Mouse (Mus musculus) c-Kit-negative CD71-positive TER-119-positive erythroid progenitor cells, embryonic 14.5 days (primary cell): ENCODE results near the gene Myo18a.

ENCODE experiments used
- DNase-seq: peaks from one replicate; pipeline ENCODE4 v3.0.0-alpha.2; 2013; ENCODE audit warnings: low read depth, low spot score

Myo18a gene

DNA sequence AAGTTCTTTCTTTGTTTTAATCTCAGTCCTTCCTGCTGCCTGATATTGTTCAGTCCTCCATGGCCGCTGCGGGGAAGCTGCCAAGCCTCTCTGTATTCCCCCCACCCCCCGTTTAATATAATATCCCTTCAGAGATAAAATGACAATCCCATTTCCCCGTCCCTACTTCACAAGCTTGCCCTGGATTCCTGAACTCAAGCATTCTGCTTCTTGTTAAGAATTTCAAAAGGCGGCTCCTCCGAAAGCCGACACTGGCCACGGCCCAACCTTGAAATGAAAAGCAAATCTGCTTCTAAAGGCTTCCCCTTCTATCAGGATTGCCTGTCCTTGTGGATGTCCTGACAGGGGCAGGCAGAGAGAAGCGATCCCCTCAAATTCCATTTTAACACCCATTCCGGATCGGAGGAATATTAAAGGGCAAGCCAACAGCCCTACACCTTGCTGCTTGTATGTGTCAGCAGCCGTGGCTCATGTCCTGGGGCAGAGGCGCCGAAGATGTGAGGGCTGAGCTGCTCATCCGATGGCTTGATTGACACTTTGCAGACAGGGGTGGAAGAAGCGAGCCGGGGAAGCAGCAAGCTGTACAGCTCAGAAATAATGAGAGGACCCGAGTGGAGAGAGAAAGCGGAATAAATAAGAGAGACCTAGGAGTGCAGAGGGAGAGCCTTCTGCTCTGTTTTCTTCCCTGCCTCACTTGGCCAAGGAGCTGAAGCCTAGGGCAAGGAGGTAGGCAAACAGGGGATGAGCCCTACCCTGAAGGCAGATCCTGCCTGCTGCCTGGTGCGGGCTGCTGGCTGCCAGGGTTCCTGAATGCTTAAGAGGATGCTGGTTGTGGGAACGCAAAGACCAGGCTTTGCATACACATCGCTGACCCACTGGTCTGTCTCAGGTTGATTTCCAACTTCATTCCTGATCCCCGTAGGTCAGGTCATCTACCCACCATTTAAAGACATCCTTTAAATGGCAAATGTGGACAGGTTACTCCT is 134.1 kb downstream of the Myo18a start:
- no peak for DNase-seq

DNA sequence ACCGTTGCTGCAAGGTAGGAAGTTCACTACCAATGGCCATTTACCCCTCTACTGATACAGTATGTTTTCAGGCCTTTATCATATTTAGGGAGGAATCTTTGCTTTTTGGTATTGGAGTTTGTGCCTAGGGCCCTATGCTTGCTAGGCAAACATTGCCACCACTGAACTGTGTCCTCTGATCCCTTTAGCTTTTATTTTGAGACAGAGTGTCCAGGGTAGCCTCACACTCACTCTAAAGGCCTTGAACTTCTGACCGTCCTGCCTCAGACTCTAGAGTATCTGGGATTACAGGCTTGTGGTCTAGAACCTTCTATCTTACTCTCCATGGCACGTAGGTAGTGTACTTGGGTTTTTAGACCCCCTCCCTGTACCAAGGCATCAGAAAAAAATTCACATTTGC is 137.1 kb downstream of the Myo18a start:
- no peak for DNase-seq

DNA sequence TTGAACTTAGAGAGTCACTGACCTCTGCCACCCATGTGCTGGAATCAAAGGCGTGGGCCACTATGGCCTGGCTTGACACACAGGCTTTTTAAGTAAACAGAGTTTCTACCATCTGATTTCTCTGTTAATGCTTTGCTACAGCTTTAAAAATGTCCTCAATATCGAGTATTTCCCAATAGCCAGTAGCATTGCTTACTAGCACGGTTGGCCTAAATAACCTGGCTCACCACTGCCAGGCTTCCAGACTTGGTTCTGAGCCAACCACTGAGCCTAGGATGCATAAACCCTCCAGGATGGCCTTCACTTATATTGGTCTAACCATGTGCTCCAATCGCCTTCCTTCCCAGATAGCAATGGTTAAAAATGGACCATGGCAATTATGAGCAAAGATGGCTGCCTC is 137.7 kb downstream of the Myo18a start:
- no peak for DNase-seq

DNA sequence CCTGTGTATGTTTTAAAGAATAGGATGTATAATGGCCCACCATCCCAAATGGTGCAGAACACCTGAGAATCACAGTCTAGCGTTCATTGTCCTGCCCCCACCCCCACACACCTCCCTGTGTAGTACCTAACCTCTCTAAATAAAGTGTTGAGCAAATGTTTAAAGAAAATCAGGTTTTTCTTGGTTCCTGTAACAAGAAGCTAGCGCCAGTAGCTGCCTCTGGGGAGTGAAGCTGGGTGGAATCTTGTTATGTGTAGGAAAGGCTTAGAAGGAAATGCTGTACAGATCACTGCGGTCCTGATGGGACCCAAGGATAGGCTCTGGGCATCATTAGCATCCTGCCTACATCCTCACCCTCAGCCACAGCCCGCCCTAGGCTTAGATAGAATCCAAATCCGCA is 138.3 kb downstream of the Myo18a start:
- DNase-seq: no peak

DNA sequence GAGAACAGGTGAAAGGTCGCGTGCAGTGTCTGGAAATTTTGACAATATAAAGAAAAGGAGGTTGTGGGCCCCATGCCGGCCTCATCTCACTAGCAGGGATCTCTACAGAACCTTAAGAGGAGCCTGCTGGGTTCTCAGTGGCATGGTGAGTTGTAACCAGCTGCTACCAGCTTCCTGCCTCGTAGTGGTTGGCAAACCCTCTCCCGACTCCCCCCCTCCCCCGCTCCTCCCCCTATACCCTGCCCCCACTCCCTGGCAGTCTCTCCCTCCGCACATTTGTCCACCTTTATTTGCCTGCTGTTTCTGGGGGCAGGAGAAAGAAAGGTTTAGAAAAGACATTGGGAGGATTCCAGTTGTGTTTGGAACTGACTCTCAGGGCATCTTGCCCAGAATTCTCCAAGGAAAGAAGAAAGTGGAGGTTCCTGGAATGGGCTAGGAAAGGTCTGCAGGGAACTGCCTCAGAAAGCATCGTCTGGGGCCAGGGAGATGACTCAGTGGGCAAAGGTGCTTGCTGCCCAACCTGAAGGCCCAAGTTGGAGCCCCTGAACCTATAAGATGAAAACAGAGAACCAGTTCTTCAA is 138.8 kb downstream of the Myo18a start:
- DNase-seq: no peak

DNA sequence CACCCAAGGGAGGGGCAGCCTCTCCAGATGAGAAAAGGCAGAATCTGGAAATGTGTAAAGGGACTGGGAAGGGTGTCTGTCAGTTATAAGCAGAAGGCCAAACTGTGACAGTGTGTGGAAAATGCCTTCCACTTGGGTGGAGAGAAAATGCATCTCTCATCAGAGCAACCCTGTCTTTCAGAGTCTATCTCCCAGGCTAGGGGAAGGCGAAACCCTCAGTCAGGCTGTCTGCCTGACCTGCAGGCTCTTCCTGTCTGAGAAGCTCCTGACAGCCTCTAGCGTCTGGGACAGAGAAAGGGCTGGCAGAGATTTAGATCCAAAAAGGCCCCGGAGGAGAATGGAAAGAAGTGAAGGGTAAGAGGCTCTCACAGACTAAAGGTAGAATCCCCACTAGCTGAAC is 140.7 kb downstream of the Myo18a start:
- no peak for DNase-seq

DNA sequence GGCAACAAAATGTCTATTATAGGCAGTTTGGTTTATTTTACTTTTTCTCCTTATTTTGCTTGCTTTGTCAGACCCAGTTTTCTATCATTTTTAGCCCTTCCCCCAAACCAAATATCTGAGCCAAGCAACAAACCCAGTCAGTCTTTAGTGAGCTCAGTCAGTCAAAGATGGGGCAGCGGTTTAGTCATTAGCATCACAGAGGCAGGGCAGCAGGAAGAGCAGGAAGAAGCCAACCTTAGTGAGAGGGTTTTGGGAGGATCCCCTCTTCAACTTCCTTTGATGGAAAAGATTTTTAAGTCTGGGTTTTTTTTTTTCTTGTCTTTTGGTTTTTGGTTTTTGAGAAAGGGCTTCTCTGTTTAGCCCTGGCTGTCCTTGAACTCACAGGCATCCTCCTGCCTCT is 141.7 kb downstream of the Myo18a start:
- no peak for DNase-seq

DNA sequence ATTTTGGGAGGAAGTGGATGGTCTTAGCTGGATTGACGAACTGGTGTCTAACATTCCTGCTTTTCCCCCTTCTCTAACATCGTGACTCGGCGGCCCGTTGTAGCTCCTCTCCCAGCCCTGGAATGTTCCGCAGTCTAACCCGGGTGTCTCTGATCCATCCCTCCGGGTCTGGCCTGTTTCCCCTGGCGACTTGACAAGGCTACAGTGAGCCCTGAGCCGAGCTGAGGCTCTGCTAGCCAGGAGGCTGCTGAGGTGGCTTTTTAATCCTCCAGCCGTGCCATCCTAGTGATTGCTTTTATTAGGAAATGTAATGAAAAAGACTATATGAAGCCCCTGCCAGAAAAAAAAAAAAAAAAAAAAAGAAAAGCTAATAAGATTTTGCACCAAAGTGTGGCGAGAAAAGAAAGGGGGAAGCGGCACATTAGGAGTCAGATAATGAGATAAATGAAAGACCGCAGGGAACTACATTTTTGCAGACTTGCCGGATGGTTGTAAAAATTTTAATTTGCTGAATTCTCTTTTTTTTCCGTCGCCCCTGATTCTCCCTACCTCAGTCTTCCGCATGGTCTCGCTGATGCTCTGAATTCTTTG is 143.1 kb downstream of the Myo18a start:
- DNase-seq: no peak

DNA sequence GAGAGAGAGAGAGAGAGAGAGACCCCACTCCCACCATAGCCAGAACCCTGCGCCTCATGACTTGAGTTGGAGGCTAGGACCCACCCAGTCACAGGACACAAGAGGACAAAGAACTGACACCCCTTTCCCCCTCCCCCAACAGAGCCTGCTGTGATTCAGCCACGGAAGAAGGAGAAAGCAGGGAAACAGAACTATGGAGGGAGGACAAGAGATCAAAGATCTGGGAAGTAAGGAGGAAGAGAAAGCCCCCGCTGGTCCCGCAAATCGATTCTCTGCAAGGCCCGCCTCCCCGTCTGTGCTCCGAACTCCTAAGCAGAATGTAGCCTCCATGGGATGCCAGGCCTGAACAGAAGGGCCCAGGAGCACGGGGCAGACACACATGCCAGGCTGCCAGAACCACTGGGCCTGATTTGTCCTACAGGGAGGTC is 143.7 kb downstream of the Myo18a start:
- DNase-seq: no peak

DNA sequence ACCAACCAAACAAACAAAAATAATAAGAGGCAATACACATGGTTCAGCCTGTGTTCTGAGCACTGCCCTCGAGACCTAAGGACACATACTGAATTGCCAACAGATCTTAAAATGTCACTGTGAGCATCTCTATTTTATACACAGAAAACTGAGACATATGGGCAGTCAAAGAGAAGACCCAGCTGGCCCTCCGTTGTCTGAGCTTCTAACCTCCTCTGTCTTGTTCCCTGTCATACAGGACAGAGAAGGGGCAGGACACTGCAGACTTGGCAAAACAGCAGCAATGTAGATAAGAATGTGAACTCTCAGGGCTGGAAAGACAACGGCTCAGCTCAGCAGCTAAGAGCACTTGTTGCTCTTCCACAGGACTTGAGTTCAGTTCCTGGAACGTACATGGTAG is 145.4 kb downstream of the Myo18a start:
- no peak for DNase-seq

DNA sequence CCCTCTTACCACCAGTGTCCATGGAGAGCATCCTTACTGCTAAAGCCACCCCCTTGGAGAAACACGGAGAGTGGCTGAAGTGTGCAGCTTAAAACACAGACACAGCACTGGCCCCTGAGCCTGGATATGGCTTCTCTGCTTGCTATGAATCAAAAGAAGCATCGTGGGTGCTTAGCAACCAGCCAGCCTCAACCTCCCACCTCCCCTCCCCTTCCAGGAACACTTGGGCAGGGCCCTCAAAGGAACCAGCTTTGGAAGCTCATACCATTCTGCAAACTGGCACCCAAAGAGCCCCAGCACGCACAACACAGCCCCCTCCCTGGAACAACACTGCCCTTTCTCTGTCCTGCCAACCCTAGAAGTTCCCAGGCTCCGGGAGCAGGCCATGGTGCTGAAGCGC is 146.3 kb downstream of the Myo18a start:
- DNase-seq: no peak

DNA sequence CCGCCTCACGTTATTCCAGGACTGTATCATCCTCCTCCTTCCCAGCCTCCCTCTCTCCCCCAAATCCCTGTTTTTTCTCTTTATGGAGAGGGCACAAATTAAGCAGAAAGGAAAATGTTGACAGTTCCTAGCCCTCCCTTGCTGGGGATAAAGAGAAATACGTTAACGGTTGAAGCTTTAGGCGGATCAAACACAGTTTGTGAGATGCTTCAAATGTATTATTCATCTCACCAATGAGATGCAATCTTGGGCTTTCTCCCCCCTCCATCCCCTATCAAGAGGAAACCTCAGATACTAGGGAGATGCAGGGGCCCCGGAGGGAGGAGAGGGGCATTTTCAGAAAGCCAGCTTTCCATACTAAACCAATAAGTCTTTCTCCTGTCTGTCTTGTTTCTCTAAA is 146.7 kb downstream of the Myo18a start:
- no peak for DNase-seq

DNA sequence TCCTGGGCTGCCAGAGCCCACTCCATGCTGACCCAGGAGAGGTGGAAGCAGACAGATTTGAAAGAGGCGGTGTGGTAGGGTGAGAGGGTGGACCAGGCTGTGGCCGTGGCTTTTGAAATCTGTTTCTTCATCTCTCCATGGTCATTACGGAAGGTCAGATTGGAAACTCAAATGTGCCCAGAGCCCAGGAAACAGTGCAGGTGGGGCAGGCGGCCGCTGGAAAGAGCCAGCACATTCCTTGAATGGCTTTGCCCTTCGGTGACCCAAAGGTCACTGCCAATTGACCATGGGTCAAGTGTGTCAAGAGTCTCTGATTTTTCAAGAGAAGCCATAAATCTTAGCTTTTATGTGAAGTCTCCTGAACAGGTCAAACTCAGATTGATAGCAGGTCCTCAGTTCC is 150.5 kb downstream of the Myo18a start:
- no peak for DNase-seq

DNA sequence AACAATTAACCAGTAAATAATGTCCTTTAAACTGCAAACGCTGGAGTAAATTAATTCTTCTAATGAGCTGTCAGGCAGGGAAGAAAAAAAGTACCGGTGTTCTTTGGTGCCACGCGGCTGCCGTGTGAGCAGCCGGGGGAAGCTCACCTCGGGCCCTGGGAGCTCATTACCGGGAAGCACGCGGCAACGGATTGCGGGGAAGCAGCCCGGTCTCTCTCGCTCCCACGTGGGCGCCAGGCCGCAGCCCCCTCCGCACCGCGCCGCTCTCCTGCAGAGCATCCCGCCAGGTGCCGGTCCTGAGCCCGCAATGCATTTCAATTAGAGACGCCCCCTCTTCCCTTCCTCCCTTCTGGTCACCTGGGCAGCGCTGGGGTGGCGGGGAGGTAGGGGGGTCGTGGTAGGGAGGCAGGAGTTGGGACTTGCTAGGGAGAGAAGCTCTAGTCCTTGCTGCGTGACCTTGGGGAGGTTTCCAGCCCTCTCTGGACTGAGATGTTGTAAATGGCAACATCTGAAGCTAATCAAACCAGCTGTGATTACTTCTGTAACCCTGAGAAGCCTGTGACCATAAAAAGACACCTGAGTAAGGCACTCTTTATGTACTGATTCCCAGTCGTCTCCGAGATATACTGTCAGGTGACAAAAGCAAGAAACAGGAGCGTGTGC is 151.7 kb downstream of the Myo18a start:
- no peak for DNase-seq
